Mouse (Mus musculus): ENCODE data around the gene Spag6l.
"Not testable (repeated sequence)": the region's sequence is repeated elsewhere in the genome, so short reads cannot be mapped to it uniquely, and the experiment has no call there.

Spag6l gene

GRCm38 (mm10) chr16:16828757-16829615, at the start of gene Spag6l:
TSS of gene Spag6l (minus strand) at chr16:16829456.
- peak; percentile 56 to 71 for DNase-seq (ENCODE audit: low read depth in 2 of 2, low spot score in 2 of 2)

GRCm38 (mm10) chr16:16879025-16879424, 49.8 kb upstream of the Spag6l start:
- no peak for DNase-seq (ENCODE audit: low read depth in 2 of 2, low spot score in 2 of 2)

GRCm38 (mm10) chr16:16870617-16871331, 41.5 kb upstream of the Spag6l start, which contains the start of the genes Top3b and Vpreb1:
TSS of gene Top3b (plus strand) at chr16:16870736.
TSS of gene Vpreb1 (minus strand) at chr16:16870843.
- peak; percentile 85 to 86 for DNase-seq (ENCODE audit: low read depth in 2 of 2, low spot score in 2 of 2)

GRCm38 (mm10) chr16:16870241-16870616, 41.0 kb upstream of the Spag6l start:
- no peak for DNase-seq (ENCODE audit: low read depth in 2 of 2, low spot score in 2 of 2)

- no peak for DNase-seq (ENCODE audit: low read depth in 2 of 2, low spot score in 2 of 2)
These were observed 36.7 kb upstream of the Spag6l start for GRCm38 (mm10) chr16:16865696-16866561.

GRCm38 (mm10) chr16:16865217-16865616, 36.0 kb upstream of the Spag6l start:
- DNase-seq (ENCODE audit: low read depth in 2 of 2, low spot score in 2 of 2), result no peak

GRCm38 (mm10) chr16:16863978-16864377, 34.7 kb upstream of the Spag6l start, which contains the start of gene Igll1:
TSS of gene Igll1 (minus strand) at chr16:16863985.
- DNase-seq (ENCODE audit: low read depth in 2 of 2, low spot score in 2 of 2), result no peak

GRCm38 (mm10) chr16:16862288-16862687, 33.0 kb upstream of the Spag6l start:
- no peak for DNase-seq (ENCODE audit: low read depth in 2 of 2, low spot score in 2 of 2)

- no peak for DNase-seq (ENCODE audit: low read depth in 2 of 2, low spot score in 2 of 2)
These were observed 27.6 kb upstream of the Spag6l start for GRCm38 (mm10) chr16:16856731-16857476.

GRCm38 (mm10) chr16:16856054-16856453, 26.8 kb upstream of the Spag6l start:
- DNase-seq (ENCODE audit: low read depth in 2 of 2, low spot score in 2 of 2), result not testable (repeated sequence)

GRCm38 (mm10) chr16:16855541-16855940, 26.3 kb upstream of the Spag6l start:
- DNase-seq (ENCODE audit: low read depth in 2 of 2, low spot score in 2 of 2), result no peak

GRCm38 (mm10) chr16:16854836-16855235, 25.6 kb upstream of the Spag6l start:
- DNase-seq (ENCODE audit: low read depth in 2 of 2, low spot score in 2 of 2), result peak; percentile 50 to 69

GRCm38 (mm10) chr16:16852411-16852810, 23.2 kb upstream of the Spag6l start:
- no peak for DNase-seq (ENCODE audit: low read depth in 2 of 2, low spot score in 2 of 2)

- DNase-seq (ENCODE audit: low read depth in 2 of 2, low spot score in 2 of 2), result no peak
These were observed 19.9 kb upstream of the Spag6l start for GRCm38 (mm10) chr16:16849196-16849595.

- no peak for DNase-seq (ENCODE audit: low read depth in 2 of 2, low spot score in 2 of 2)
These were observed 415 bp upstream of the Spag6l start for GRCm38 (mm10) chr16:16829671-16830070.

GRCm38 (mm10) chr16:16826223-16826622, 3.0 kb downstream of the Spag6l start:
- no peak for DNase-seq (ENCODE audit: low read depth in 2 of 2, low spot score in 2 of 2)

GRCm38 (mm10) chr16:16825476-16825875, 3.8 kb downstream of the Spag6l start:
- no peak for DNase-seq (ENCODE audit: low read depth in 2 of 2, low spot score in 2 of 2)

GRCm38 (mm10) chr16:16806325-16806724, 22.9 kb downstream of the Spag6l start:
- DNase-seq (ENCODE audit: low read depth in 2 of 2, low spot score in 2 of 2), result no peak
